Comparison of ENCODE assay signal across 10 mouse cellular contexts in the genomic region with DNA sequence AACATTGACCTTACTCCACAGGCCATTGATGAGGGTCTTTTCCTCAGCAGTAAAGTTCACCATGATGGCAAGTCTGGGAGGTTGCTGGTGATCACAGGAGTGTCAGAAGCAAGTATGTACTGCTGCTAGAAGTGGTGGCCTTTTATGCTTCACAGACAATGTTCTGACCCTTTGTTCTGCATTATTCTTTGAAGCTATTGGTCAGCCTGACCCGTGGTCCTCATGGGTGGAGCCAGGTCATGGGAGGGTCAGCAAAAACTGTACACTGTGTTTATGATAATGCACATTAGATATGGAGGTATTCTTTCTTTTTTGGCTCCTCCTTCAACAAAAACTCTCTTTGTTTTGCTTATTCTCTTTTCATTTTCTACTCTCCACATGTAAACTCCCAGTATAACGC. TPM values are rescaled to one million over a fixed set of nuclear protein-coding genes. Genes with fewer than 3 reads are reported as not detected.
DNase-seq lines count a peak whose midpoint lies in the region; ATAC-seq and TF ChIP-seq lines count a peak whose summit lies in the region.
"Had no signal": no experiment of that assay in that cellular context is flagged by ENCODE, and none has a peak within 500 bp of the region (broad histone marks: within the 10 kb centered on the region; RNA-seq: fewer than 3 reads in every experiment).

TSS of gene Hbb-y (minus strand) at position 127 of the 400 bp plus-strand sequence.

- H3K27me3 ChIP-seq in midbrain, embryonic 10.5 days (ENCODE audit: low read depth, poor library complexity, severe bottlenecking) = no peaks in the 10 kb centered on the region
- H3K27me3 ChIP-seq in midbrain, postnatal 0 days (ENCODE audit: insufficient read depth, low read length) = no peaks in the 10 kb centered on the region
- H3K27me3 ChIP-seq in limb, embryonic 14.5 days (ENCODE audit: control insufficient read depth, insufficient read depth, low read length) = no peaks in the 10 kb centered on the region

- TF ChIP-seq POLR2A in limb, embryonic 14.5 days (IDR thresholded peaks at IDR 0.05; ENCODE audit: borderline replicate concordance, extremely low read depth, insufficient read depth, insufficient read length) = no peak

- 82% methylated on average over 2 of the region's 2 CpGs for WGBS in midbrain, embryonic 10.5 days
- 72% methylated on average over 2 of the region's 2 CpGs for WGBS in midbrain, postnatal 0 days
- 76% methylated on average over 2 of the region's 2 CpGs for WGBS in limb, embryonic 14.5 days

- DNase-seq in frontal cortex, adult 2 months (ENCODE audit: extremely low spot score in 1 of 2, low spot score in 1 of 2) = no peak
- no peak for DNase-seq in frontal cortex, postnatal 14 days (ENCODE audit: low spot score in 2 of 2)
- DNase-seq in midbrain, embryonic 10.5 days (ENCODE audit: low spot score) = no peak
- no peak for DNase-seq in midbrain, postnatal 0 days (ENCODE audit: low spot score)
- DNase-seq in limb, embryonic 14.5 days (ENCODE audit: low spot score) = no peak
- peak; percentile 28 for DNase-seq in yolk sac, embryonic 10.5 days (ENCODE audit: low spot score)
- no peak for DNase-seq in left cerebral cortex, adult 11 months (ENCODE audit: low spot score)

- H3K9ac ChIP-seq in midbrain, postnatal 0 days (replicated peaks; ENCODE audit: low read length, poor library complexity, severe bottlenecking) = no peak within 1 kb of the TSS
- H3K9ac ChIP-seq in limb, embryonic 14.5 days (ENCODE audit: low read depth, low read length, severe bottlenecking) = no peak within 1 kb of the TSS

- no peak for TF ChIP-seq CTCF in midbrain, postnatal 0 days (IDR thresholded peaks at IDR 0.05)

- no peak within 1 kb of the TSS for H3K4me2 ChIP-seq in midbrain, postnatal 0 days (ENCODE audit: low read depth, low read length, poor library complexity, severe bottlenecking)
- no peak within 1 kb of the TSS for H3K4me2 ChIP-seq in limb, embryonic 14.5 days (replicated peaks; ENCODE audit: low read depth, low read length, severe bottlenecking)

- no peak for ATAC-seq in midbrain, postnatal 0 days (ENCODE audit: low FRiP score)
- no peak for ATAC-seq in limb, embryonic 14.5 days (ENCODE audit: low FRiP score, low read depth)
- ATAC-seq in megakaryocyte, adult 5-6 weeks (ENCODE audit: poor library complexity, severe bottlenecking) = no peak

- H3K27ac ChIP-seq in midbrain, embryonic 10.5 days (replicated peaks) = no peak within 1 kb of the TSS
- no peak within 1 kb of the TSS for H3K27ac ChIP-seq in midbrain, postnatal 0 days (ENCODE audit: low read depth, low read length)
- H3K27ac ChIP-seq in limb, embryonic 14.5 days (replicated peaks; ENCODE audit: low read depth, low read length) = no peak within 1 kb of the TSS

- H3K9me3 ChIP-seq in midbrain, embryonic 10.5 days (replicated peaks) = no peaks in the 10 kb centered on the region
- no peaks in the 10 kb centered on the region for H3K9me3 ChIP-seq in midbrain, postnatal 0 days (ENCODE audit: low read length)
- no peaks in the 10 kb centered on the region for H3K9me3 ChIP-seq in limb, embryonic 14.5 days (ENCODE audit: control insufficient read depth, low read length)

- no peaks in the 10 kb centered on the region for H3K36me3 ChIP-seq in midbrain, embryonic 10.5 days
- no peaks in the 10 kb centered on the region for H3K36me3 ChIP-seq in midbrain, postnatal 0 days (ENCODE audit: insufficient read depth, low read length)
- no peaks in the 10 kb centered on the region for H3K36me3 ChIP-seq in limb, embryonic 14.5 days (ENCODE audit: control insufficient read depth, insufficient read depth, low read length)

- no peaks in the 10 kb centered on the region for H3K4me1 ChIP-seq in midbrain, embryonic 10.5 days
- no peaks in the 10 kb centered on the region for H3K4me1 ChIP-seq in midbrain, postnatal 0 days (ENCODE audit: insufficient read depth, low read length)
- no peaks in the 10 kb centered on the region for H3K4me1 ChIP-seq in limb, embryonic 14.5 days (ENCODE audit: control insufficient read depth, insufficient read depth, low read length)

- no peak within 1 kb of the TSS for H3K4me3 ChIP-seq in midbrain, embryonic 10.5 days
- no peak within 1 kb of the TSS for H3K4me3 ChIP-seq in midbrain, postnatal 0 days (ENCODE audit: low read depth, low read length)
- no peak within 1 kb of the TSS for H3K4me3 ChIP-seq in limb, embryonic 14.5 days (replicated peaks; ENCODE audit: low read length)

RNA-seq across cellular contexts. Expression of gene Hbb-y, which starts in this region (rescaled TPM):
- 20.5 and 59.2 TPM in 2 replicates for polyA plus RNA-seq in frontal cortex, adult 2 months (2012; rRNA removed)
- polyA plus RNA-seq in midbrain, embryonic 10.5 days (2016; fragmentation: Nextera tagmentation; extraction: Ambion mirVana) = 7,838 and 8,555 TPM in 2 replicates
- total RNA-seq in midbrain, postnatal 0 days (2014; rRNA removed) = 1.0 TPM in 1 of 2 replicates, not detected in the other
- 1.1 TPM in 1 of 2 replicates, not detected in the other for polyA plus RNA-seq in midbrain, postnatal 0 days (2015; fragmentation: Nextera tagmentation; extraction: Ambion mirVana)
- polyA plus RNA-seq in limb, embryonic 14.5 days (2012; rRNA removed) = 702 and 799 TPM in 2 replicates
- polyA plus RNA-seq in limb, embryonic 14.5 days (2014; fragmentation: Nextera tagmentation; extraction: Ambion mirVana) = 1,395 and 1,439 TPM in 2 replicates
- total RNA-seq in megakaryocyte, adult 5-6 weeks (2015) = not detected in 2 replicates
- not detected in 2 replicates for total RNA-seq in megakaryocyte, adult 5-6 weeks (2017)
- total RNA-seq: hematopoietic stem cell, adult 5-6 weeks; layer of hippocampus, postnatal 14 days had no signal

Comparison
In these comparisons a context has a peak if more than half of its experiments do, and no peak if none do; other contexts are left out.
1. RNA of gene Hbb-y (polyA plus RNA-seq): 7,838 to 8,555 TPM in midbrain, embryonic 10.5 days and 702 to 1,439 TPM in limb, embryonic 14.5 days; 20.5 to 59.2 TPM in frontal cortex, adult 2 months and 1.1 TPM in midbrain, postnatal 0 days; every median in the first group is over 10 times any median in the second.